Mouse (Mus musculus): ENCODE results near the gene Irgm2. TPM values are rescaled to one million over a fixed set of nuclear protein-coding genes. Genes with fewer than 3 reads are reported as not detected.
"Not testable (repeated sequence)": the region's sequence is repeated elsewhere in the genome, so short reads cannot be mapped to it uniquely, and the experiment has no call there.

The Irgm2 gene
- total RNA-seq, 2 experiments from 2014 or later, result 6.1 to 9.1 TPM

DNA sequence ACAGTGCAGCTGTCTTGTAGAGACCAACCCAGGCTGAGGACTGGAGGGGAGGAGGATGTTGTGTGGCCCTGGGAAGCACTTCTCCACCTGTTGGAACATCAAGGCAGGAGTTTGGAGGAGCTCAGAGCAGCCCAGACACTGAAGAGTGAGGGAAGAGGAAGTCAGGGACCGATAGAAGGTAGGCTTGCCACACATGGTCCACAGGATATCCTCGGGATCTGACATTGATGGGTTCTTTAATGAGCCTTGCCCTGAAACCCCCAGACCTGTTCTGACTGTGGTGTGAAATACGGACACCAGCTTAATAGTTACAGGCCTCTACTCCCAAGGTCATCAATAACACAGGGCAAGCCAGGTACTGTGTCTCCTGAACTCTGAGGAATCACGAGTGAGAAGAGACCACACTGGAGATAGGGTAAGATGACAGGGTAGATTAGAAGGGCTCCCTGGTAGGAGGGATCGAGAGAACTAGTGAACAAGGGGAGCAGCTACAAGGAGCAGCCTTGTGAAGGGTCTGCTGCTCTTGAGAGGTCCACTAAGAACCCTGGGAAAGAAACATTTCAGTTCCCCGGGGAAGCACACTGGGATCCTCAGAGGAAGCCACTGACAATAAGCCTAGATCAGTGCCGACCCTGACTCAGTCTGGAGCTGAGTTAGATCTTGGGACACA, 14.4 kb downstream of the Irgm2 start:
- no peak for DNase-seq

DNA sequence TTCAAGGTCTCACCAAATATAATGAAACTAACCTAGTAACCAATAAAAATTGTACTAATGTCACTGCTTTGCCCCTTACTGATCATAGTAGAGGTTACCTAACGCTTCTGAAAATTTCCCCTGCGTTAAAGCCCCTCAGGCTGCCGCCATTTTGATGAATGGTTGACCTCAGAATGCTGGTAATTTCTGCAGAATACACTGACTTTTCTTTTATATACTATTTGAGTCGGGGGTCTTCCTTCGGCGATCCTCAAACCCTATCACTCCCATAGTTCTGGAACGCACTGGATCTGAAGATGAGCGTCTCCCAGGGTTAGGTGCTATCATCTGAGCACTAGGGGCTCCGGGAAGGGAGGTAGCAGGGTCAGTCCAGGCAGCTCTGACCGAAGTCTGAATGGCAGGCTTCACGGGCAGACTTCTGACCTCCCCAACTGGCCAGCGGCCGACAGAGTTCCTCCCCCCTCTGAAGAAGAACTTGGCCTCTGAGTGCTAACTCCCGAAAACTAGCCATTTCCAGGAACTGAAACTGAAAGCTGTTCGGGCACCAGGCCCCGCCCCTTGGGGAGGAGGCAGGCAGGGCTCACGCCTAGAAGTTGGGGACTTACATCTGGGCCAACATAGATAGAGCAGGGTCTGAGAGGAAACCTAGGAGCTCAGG, 15.1 kb downstream of the Irgm2 start:
- DNase-seq, result peak; percentile 89

DNA sequence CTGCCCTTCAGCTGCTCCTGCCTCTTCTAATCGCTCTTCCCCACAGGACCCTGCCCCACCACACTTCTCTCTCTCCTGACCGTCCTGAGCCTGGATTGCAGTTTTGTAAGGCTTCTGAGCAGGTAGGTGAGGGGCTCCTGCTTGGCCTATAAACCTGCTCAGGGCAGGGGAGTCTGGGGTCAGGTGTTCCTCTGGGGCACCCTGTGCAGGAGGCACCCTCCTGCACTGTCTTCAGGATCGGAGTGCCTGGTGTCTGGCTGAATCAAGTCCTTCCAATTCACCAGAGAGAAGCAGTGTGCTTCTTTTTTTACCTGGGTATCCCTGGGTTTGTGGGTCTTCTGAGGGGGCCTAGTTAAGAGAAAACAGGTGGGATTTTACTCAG, 15.6 kb downstream of the Irgm2 start:
- DNase-seq, result not testable (repeated sequence)

- no peak for DNase-seq
Measured at GRCm38 (mm10) chr11:58215814-58216213, 16.4 kb downstream of the Irgm2 start.

DNA sequence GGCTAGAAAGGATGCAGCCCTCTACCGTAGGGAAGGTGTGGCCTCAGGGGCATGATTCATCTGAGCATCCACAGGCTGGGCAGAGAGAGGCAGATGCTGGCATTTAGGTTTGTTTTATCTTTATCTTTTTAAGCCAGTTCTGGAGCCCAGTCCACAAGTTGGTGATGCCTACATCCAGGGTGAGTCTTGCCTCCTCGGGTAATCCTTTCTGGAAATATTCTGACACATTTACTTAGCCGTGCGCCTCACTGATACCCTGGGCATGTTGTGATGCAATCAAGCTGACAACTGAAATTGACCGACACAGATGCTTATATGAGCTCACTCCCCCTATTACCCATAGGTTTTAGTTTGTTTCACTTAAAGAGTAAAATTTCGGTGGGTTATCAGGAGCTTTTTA, 17.4 kb downstream of the Irgm2 start:
- DNase-seq, result no peak

DNA sequence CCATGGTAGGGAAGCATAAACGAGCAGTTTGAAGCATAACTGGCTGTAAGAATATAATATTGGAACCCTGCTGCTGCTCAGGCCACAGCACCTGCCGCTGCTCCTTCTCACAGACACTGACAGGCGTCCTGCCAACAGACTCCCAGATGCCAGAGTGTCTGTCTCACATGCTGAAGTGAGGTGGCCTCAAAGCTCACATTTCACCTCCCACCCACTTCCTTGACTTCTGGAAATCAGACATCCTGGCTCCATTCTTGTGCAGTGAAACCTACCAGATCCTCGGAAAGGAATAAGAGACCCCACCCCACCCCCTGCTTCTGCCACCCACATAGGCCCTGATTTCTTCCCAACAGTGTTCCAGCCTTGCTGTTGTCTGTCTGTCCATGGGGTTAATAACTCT, 24.3 kb downstream of the Irgm2 start:
- DNase-seq, result peak; percentile 38

- peak; percentile 22 for DNase-seq
Measured at GRCm38 (mm10) chr11:58224313-58224712, 24.9 kb downstream of the Irgm2 start.

DNA sequence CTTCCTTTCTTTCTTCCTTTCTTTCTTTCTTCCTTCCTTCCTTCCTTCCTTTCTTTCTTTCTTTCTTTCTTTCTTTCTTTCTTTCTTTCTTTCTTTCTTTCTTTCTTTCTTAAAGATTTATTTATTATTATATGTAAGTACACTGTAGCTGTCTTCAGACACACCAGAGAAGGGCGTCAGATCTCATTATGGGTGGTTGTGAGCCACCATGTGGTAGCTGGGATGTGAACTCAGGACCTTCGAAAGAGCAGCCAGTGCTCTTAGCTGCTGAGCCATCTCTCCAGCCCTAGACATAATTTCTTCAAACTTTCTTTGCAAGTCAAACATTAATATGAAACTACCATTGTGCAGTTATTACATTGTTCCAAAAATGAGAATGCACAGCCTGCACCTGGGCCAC, 25.5 kb downstream of the Irgm2 start:
- not testable (repeated sequence) for DNase-seq

GRCm38 (mm10) chr11:58225655-58226054, 26.2 kb downstream of the Irgm2 start:
- peak; percentile 52 for DNase-seq

GRCm38 (mm10) chr11:58226425-58226824, 27.0 kb downstream of the Irgm2 start:
- no peak for DNase-seq

DNA sequence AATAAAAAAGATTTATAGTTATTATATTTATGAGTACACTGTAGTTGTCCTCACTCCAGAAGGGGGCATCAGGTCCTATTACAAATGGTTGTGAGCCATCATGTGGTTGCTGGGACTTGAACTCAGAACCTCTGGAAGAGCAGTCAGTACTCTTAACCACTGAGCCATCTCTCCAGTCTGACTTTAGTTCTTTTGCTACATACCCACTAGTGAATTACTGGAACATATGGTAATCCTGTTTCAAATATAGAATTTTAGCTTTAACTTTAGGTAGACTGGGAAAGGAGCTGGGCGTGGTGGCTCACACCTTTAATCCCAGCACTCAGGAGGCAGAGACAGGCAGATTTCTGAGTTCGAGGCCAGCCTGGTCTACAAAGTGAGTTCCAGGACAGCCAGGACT, 28.6 kb downstream of the Irgm2 start:
- DNase-seq, result not testable (repeated sequence)

- no peak for DNase-seq
Measured at GRCm38 (mm10) chr11:58230396-58230910, 31.0 kb downstream of the Irgm2 start.

GRCm38 (mm10) chr11:58231156-58231555, 31.7 kb downstream of the Irgm2 start:
- no peak for DNase-seq

DNA sequence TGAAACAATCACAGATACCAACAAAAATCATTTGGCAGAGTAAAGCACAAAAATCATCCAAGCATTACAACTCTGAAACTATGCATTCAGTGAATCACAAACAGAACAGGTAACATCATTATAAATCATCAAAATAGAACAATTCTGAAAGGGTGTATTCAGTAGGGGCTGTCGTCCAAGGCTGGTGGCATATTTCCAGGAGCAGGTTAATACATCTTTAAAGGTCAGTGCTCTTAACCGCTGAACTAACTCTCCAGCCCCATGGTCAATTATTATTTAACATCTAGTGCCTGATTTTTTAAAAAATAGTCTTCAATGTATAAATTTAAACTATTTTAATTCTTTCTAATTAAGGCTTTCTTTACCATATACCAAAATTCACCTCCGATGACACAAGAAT, 35.1 kb downstream of the Irgm2 start:
- not testable (repeated sequence) for DNase-seq

- DNase-seq, result no peak
Measured at GRCm38 (mm10) chr11:58235152-58235551, 35.7 kb downstream of the Irgm2 start.

- peak; percentile 15 for DNase-seq
Measured at GRCm38 (mm10) chr11:58238840-58239791, 39.7 kb downstream of the Irgm2 start.

GRCm38 (mm10) chr11:58247294-58247693, 47.9 kb downstream of the Irgm2 start:
- DNase-seq, result peak; percentile 50

GRCm38 (mm10) chr11:58249203-58249981, 50.0 kb downstream of the Irgm2 start:
- DNase-seq, result no peak

DNA sequence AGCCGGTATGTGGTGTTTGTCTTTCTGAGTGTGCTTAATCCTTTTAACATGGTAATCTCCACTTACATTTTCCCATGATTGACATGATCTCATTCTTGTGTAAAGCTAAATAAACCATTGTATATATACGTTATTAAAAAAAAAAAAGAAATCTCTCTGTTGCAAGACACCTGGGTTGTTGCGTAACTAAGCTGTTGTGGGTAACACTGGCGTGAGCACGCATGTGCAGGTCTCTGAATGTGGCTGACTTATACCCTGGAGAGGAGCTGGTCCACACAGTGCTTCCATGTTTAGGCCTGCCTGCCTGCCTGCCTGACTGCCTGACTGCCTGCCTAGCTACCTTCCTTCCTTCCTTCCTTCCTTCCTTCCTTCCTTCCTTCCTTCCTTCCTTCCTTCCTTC, 51.1 kb downstream of the Irgm2 start:
- DNase-seq, result no peak

DNA sequence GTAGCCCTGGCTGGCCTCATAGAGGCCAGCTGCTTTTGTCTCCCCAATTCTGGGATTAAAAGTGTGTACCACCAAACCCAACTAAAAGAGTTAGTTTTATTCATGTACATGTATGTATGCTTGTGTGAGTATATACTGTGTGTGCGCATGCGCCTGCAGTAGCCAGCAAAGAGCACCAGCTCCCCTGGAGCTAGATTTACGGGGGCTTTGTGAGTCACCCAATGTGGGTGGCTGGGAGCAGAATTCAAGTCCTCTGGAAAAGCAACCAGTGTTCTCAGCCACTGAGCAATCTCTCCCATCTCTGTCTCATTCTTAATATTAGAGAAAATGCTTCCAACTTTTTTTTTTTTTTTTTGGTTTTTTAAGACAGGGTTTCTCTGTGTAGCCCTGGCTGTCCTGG, 55.0 kb downstream of the Irgm2 start:
- no peak for DNase-seq

GRCm38 (mm10) chr11:58257816-58258215, 58.4 kb downstream of the Irgm2 start:
- DNase-seq, result no peak

- DNase-seq, result no peak
Measured at GRCm38 (mm10) chr11:58260156-58260555, 60.7 kb downstream of the Irgm2 start.

All from gastrocnemius, postnatal 25 days (tissue).